ENCODE assay signal across 9 mouse cellular contexts in genomic region chr8:116733648-116734014, GRCm38 (mm10). TPM values are rescaled to one million over a fixed set of nuclear protein-coding genes. Genes with fewer than 3 reads are reported as not detected.
DNase-seq lines count a peak whose midpoint lies in the region; ATAC-seq and TF ChIP-seq lines count a peak whose summit lies in the region.
"Had no signal": no experiment of that assay in that cellular context is flagged by ENCODE, and none has a peak within 500 bp of the region (broad histone marks: within the 10 kb centered on the region; RNA-seq: fewer than 3 reads in every experiment).

No protein-coding gene starts in this region.

- peak overlapping the region; percentile 88 for H3K4me2 ChIP-seq in hindbrain, postnatal 0 days (ENCODE audit: low read depth, low read length)
- peak overlapping the region; percentile 81 for H3K4me2 ChIP-seq in midbrain, embryonic 14.5 days (ENCODE audit: low read length)

- H3K27me3 ChIP-seq in kidney, adult 2 months (replicated peaks; ENCODE audit: control insufficient read depth, insufficient read depth, low read length) = no peaks in the 10 kb centered on the region
- no peaks in the 10 kb centered on the region for H3K27me3 ChIP-seq in hindbrain, postnatal 0 days (ENCODE audit: insufficient read depth, low read length)
- H3K27me3 ChIP-seq in midbrain, embryonic 14.5 days (ENCODE audit: control insufficient read depth, insufficient read depth, low read length) = 0 out of 2 replicates have a peak, but pooled peaks cover 7% of the 10 kb centered on the region

- TF ChIP-seq POLR2A in kidney, adult 2 months (IDR thresholded peaks at IDR 0.05; ENCODE audit: low read depth, low read length) = no peak

- no peak overlapping the region for H3K27ac ChIP-seq in kidney, adult 2 months (ENCODE audit: insufficient read depth, low read depth, low read length)
- H3K27ac ChIP-seq in brown adipose tissue, adult 24 weeks (replicated peaks; ENCODE audit: low read depth, low read length) = no peak overlapping the region
- H3K27ac ChIP-seq in hindbrain, postnatal 0 days = peak overlapping the region; percentile 86; the same call in 1 of the 2 replicates
- 0 out of 2 replicates have a peak overlapping the region, but pooled peaks have one; percentile 86 for H3K27ac ChIP-seq in midbrain, embryonic 14.5 days (replicated peaks; ENCODE audit: low read depth, low read length)

- 41% methylated on average over 3 of the region's 3 CpGs for WGBS in kidney, adult 2 months
- 21% methylated on average over 3 of the region's 3 CpGs for WGBS in hindbrain, postnatal 0 days
- 21% methylated on average over 3 of the region's 3 CpGs for WGBS in midbrain, embryonic 14.5 days

- H3K4me3 ChIP-seq in kidney, adult 2 months (ENCODE audit: insufficient read depth, low read depth, low read length) = peak overlapping the region; percentile 47
- H3K4me3 ChIP-seq in brown adipose tissue, adult 24 weeks (ENCODE audit: insufficient read depth, low read depth, low read length) = peak overlapping the region; percentile 86
- peak overlapping the region; percentile 83 for H3K4me3 ChIP-seq in hindbrain, postnatal 0 days (ENCODE audit: low read length)
- peak overlapping the region; percentile 79 for H3K4me3 ChIP-seq in midbrain, embryonic 14.5 days (replicated peaks; ENCODE audit: low read depth, low read length)

- no peak for TF ChIP-seq CTCF in kidney, adult 2 months (conservative IDR thresholded peaks at IDR 0.05; ENCODE audit: insufficient read depth, insufficient read length, low read depth, low read length)
- TF ChIP-seq CTCF in hindbrain, postnatal 0 days (IDR thresholded peaks at IDR 0.05; ENCODE audit: low read depth) = no peak

- DNase-seq in kidney, adult 2 months = peak; percentile 56
- DNase-seq in kidney, postnatal 4 days = no peak
- no peak for DNase-seq in hindbrain, postnatal 0 days (ENCODE audit: low spot score)
- peak; percentile 43 for DNase-seq in midbrain, embryonic 14.5 days
- DNase-seq in adrenal gland, adult 2 months = no peak
- DNase-seq in urinary bladder, postnatal 14 days (ENCODE audit: low spot score) = no peak
- no peak for DNase-seq in spleen, postnatal 4 days (ENCODE audit: low spot score in 2 of 2)
- DNase-seq: right cerebral cortex, postnatal 14 days had no signal

- H3K9me3 ChIP-seq in hindbrain, postnatal 0 days (ENCODE audit: low read length) = peaks cover 3% of the 10 kb centered on the region; the same call in 1 of the 2 replicates
- H3K9me3 ChIP-seq in midbrain, embryonic 14.5 days (ENCODE audit: control insufficient read depth, low read length) = no peaks in the 10 kb centered on the region

- peak overlapping the region; percentile 89; the same call in 1 of the 2 replicates for H3K9ac ChIP-seq in hindbrain, postnatal 0 days (replicated peaks; ENCODE audit: low read length)
- peak overlapping the region; percentile 76; the same call in 1 of the 2 replicates for H3K9ac ChIP-seq in midbrain, embryonic 14.5 days (replicated peaks; ENCODE audit: low read length)

- H3K36me3 ChIP-seq in kidney, adult 2 months (ENCODE audit: control insufficient read depth, insufficient read depth, low read length) = no peaks in the 10 kb centered on the region
- H3K36me3 ChIP-seq in hindbrain, postnatal 0 days (ENCODE audit: insufficient read depth, low read length) = no peaks in the 10 kb centered on the region
- no peaks in the 10 kb centered on the region for H3K36me3 ChIP-seq in midbrain, embryonic 14.5 days (ENCODE audit: control insufficient read depth, insufficient read depth, low read length)

- no peak for ATAC-seq in hindbrain, postnatal 0 days
- no peak for ATAC-seq in midbrain, embryonic 14.5 days (ENCODE audit: low FRiP score, low TSS enrichment)

- H3K4me1 ChIP-seq in kidney, adult 2 months (ENCODE audit: control insufficient read depth, insufficient read depth, low read length) = no peaks in the 10 kb centered on the region
- H3K4me1 ChIP-seq in brown adipose tissue, adult 24 weeks (ENCODE audit: control insufficient read depth, insufficient read depth, insufficient read length, low read length) = peaks cover 6% of the 10 kb centered on the region; the same call in 1 of the 2 replicates
- 0 out of 2 replicates have a peak, but pooled peaks cover 3% of the 10 kb centered on the region for H3K4me1 ChIP-seq in hindbrain, postnatal 0 days (ENCODE audit: insufficient read depth, low read length)
- H3K4me1 ChIP-seq in midbrain, embryonic 14.5 days (ENCODE audit: control insufficient read depth, insufficient read depth, low read length) = peaks cover 5% of the 10 kb centered on the region; the same call in 1 of the 2 replicates

RNA-seq across cellular contexts. Expression of gene Cdyl2, which starts 0.8 kb away (rescaled TPM):
- polyA plus RNA-seq in kidney, adult 2 months (2012; rRNA removed) = 2.0 and 2.4 TPM in 2 replicates
- polyA plus RNA-seq in brown adipose tissue, adult 24 weeks (2012; ENCODE audit: insufficient read depth, insufficient read length, missing spikeins) = 2.0 and 3.6 TPM in 2 replicates
- 7.2 and 10.6 TPM in 2 replicates for total RNA-seq in hindbrain, postnatal 0 days (2014; rRNA removed)
- polyA plus RNA-seq in hindbrain, postnatal 0 days (2015; fragmentation: Nextera tagmentation; extraction: Ambion mirVana) = 13.6 and 15.3 TPM in 2 replicates
- polyA plus RNA-seq in midbrain, embryonic 14.5 days (2014; fragmentation: Nextera tagmentation; extraction: Ambion mirVana) = 10.3 and 13.5 TPM in 2 replicates
- total RNA-seq in adrenal gland, adult 2 months (2021) = 1 to 10 TPM; 5.9 to 7.2 TPM
- polyA plus RNA-seq in adrenal gland, adult 2 months (2012; rRNA removed) = 1.5 and 1.6 TPM in 2 replicates

Comparison
In these comparisons a context has a peak if more than half of its experiments do, and no peak if none do; other contexts are left out.
1. DNase-seq: peak in kidney, adult 2 months (single experiment) and midbrain, embryonic 14.5 days (single experiment); none in kidney, postnatal 4 days (0 of 2), hindbrain, postnatal 0 days (single experiment), adrenal gland, adult 2 months (single experiment), urinary bladder, postnatal 14 days (single experiment) and spleen, postnatal 4 days (0 of 2).
2. H3K27ac ChIP-seq: peak in hindbrain, postnatal 0 days (single experiment) and midbrain, embryonic 14.5 days (single experiment); none in kidney, adult 2 months (single experiment) and brown adipose tissue, adult 24 weeks (single experiment).
3. Peak in every context shown above with its lines, with median percentiles within 50 percentile points of each other: H3K4me3 ChIP-seq.